Mouse (Mus musculus): Measurements from ENCODE around the gene Ppp1r9b.
"Not testable (repeated sequence)": the region's sequence is repeated elsewhere in the genome, so short reads cannot be mapped to it uniquely, and the experiment has no call there.

Ppp1r9b gene

DNA sequence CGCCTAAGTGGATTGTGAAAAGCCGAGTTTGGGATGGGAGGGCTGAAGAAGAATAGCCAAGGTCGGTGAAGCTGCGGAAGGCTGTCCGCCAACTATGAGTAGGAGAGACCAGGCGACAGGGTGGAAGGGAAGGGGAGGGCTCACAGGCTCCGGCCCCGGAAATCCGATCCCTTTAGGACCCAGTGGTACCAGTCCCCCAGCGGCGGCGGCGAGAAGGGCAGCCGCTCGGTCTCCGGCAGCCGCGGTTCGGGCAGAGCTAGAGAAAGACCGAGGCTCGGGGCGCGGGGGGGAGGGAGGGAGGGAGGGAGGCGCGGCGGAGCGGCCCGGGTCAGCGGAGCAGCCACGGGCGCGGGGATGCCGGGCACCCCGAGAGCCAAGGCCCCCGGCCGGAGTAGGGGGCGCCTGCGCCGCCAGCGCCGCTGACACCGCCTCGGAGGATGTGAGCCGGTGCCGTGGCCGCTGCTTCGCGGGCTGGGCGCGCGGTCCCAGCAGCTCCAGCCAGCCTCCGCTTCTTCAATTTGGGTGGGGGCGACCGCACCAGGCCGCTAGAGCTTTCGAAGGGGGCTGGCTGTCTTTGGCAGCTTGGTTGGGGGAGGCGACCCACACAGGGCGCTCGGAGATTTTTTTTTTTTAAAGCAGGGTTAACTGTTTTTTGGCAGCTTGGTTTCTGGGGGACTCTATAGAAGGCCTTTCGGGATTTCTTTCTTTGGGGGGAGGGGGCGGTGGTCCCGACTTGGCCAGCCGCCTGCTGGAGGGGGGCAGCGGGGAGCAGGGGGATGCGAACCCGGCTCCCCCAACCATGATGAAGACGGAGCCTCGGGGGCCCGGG is at the start of gene Ppp1r9b:
TSS of gene Ppp1r9b (plus strand) at position 287 of the 829 bp plus-strand sequence.
- peak; percentile 82 for DNase-seq (ENCODE audit: low spot score)

DNA sequence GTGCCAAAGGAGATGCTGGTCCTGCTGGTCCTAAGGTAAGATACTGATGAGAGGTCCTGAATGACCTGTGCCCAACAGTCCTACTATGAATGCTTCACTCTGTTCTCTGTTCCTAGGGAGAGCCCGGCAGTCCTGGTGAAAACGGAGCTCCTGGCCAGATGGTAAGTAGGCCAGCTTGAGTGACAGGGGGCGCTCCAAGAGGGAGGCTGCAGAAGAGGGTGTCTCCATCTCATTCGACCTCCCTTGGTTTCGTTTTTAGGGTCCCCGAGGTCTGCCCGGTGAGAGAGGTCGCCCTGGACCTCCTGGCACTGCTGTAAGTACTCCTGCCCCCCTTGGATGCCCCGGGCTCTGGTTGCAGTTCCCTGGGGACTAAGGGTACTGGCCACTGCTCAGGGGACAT is 49.7 kb upstream of the Ppp1r9b start:
- no peak for DNase-seq (ENCODE audit: low spot score)

DNA sequence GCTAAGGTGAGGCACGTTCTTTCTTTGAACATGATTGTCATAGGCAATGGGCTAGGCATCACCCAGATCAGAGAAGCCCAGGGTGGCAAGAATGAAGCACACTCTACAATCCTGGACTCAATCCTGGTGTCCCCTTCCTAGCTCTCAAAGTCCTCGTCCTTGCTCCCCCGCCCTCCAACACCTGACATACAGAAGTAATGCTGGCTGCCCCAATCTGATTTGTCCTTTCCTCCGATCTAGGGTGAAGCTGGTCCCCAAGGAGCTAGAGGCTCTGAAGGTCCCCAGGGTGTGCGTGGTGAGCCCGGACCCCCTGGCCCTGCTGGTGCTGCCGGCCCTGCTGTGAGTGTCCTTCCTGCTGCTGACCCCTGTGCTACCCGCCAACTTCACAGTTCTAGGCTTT is 49.1 kb upstream of the Ppp1r9b start:
- DNase-seq (ENCODE audit: low spot score), result no peak

GRCm38 (mm10) chr11:94942282-94943023 is 48.4 kb upstream of the Ppp1r9b start:
- DNase-seq (ENCODE audit: low spot score), result no peak

GRCm38 (mm10) chr11:94943054-94943453 is 47.8 kb upstream of the Ppp1r9b start:
- no peak for DNase-seq (ENCODE audit: low spot score)

- no peak for DNase-seq (ENCODE audit: low spot score)
Observed at GRCm38 (mm10) chr11:94944295-94944694, 46.5 kb upstream of the Ppp1r9b start.

- DNase-seq (ENCODE audit: low spot score), result no peak
Observed at GRCm38 (mm10) chr11:94945236-94945635, 45.6 kb upstream of the Ppp1r9b start.

- no peak for DNase-seq (ENCODE audit: low spot score)
Observed at GRCm38 (mm10) chr11:94952169-94952568, 38.7 kb upstream of the Ppp1r9b start.

DNA sequence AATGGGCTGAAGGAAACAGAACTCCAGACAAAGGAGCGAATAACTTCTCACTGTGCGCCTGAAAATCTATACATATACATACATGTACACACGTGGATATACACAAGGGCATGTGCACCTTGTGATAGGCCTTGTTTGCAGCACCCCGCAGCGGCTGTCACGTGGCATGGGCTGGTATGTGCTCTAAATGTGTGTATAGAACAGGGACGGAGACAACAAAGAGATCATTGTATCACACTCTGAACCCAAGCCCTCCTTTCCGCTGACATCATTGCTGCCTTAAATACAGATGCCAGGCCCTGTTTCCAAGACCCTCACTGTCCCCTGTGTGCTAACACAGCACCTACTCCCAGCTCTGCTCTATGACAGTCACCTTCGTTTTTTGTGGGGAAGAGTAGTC is 35.7 kb upstream of the Ppp1r9b start:
- DNase-seq (ENCODE audit: low spot score), result no peak

DNA sequence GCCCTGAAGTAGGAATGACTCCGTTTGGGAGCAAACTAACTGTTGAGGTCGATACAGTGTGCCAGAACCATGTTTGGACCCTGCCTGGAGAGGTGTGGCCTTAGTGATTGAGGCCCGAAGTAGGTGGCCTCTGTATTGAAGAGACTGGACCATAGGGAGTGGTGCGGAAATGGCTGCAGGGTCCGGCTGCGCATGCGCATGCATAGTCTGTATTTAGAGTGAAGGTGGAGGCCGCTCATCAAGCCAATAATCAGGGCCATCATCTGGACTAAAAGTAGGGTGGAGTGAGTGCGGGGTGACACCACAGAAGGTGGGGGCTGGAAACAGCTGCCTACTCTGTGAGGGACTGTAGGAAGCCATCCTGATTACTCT is 33.2 kb upstream of the Ppp1r9b start:
- no peak for DNase-seq (ENCODE audit: low spot score)

DNA sequence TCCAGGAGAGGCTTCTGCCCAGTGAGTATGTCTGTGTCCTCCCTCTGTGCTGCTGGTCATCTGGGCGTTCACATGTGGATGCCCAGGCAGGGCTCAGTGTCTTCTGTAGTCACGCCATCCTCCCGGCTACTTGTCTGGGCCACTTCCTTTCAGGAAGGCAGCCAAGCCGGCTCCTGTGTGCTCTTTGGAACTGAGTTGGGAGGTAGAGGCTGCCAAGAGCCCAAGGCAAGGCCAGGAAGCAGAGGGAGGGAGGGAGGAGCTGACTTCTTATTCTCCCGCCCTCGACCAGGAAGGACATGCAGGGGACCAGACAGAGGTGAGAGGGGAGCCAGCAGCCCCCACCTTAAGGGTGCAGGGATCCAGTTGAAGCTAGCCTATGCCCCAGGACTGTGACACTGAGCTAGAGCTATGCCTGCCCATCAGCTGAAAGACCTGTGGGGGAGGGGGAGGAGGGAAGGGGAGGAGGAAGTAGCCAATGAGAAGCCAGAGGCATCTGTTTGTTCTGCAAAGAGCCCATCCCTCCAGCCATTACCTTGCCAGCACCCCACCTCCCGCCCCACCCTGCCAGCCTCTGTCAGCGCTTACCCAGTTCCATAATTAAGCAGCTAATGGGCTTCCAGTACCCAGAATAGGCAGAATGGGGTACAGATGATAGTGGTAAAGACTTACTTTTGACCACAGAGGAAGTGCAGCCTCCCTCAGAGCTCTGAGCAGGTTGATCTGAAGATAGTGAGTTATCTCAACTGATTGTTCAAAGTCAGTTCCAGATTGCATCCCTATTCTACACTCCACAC is 32.6 kb upstream of the Ppp1r9b start:
- no peak for DNase-seq (ENCODE audit: low spot score)

DNA sequence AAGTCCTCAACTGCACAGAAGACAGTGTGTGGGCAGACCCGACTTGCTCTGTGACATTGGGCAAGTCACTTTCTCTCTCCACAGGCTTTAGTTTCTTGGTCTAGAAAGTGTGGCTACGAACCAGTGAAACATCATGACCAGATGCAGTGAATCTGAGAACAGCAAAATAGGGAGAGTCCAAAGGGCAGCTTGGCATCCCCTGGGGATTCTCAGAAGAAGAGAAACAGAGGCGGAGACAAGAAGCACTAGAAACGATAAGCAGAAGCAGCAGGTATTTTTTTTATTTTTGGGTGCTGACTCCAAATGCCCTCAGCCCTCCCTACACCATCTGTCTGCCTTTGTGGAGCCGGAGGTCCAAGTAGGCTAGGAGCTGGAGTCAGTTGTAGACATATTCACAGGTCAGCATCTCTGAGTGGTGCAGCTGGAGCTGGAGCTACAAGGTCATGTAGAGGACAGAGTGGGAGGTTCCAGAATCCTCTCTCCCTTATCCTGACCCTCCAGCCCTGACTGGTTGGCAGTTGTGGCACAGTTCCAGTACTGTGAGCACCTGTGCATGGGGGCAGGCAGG is 28.2 kb upstream of the Ppp1r9b start:
- no peak for DNase-seq (ENCODE audit: low spot score)

DNA sequence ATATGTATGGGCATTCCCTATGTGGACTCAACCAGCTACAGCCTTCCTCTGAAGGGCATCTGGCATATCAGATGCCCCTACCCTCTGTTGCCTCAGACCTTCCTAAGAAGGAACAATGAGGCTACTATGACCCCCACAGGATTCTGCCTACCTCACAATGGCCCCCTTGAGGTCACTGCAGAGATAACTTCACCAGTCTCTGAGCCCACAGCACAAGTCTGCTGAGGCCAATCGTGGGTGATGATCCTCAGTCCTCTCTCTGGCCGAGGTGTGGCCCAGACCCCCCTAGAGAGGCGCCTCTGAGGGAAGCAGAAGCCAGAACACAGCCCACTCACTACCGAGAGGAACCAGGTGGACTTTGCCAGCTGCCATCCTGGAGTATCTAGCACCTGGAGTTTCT is 23.4 kb upstream of the Ppp1r9b start, which contains the start of gene Hils1:
TSS of gene Hils1 (plus strand) at position 175 of the 400 bp plus-strand sequence.
- DNase-seq (ENCODE audit: low spot score), result no peak

GRCm38 (mm10) chr11:94968187-94968586 is 22.6 kb upstream of the Ppp1r9b start:
- DNase-seq (ENCODE audit: low spot score), result no peak

- not testable (repeated sequence) for DNase-seq (ENCODE audit: low spot score)
Observed at GRCm38 (mm10) chr11:94969709-94970108, 21.1 kb upstream of the Ppp1r9b start.

DNA sequence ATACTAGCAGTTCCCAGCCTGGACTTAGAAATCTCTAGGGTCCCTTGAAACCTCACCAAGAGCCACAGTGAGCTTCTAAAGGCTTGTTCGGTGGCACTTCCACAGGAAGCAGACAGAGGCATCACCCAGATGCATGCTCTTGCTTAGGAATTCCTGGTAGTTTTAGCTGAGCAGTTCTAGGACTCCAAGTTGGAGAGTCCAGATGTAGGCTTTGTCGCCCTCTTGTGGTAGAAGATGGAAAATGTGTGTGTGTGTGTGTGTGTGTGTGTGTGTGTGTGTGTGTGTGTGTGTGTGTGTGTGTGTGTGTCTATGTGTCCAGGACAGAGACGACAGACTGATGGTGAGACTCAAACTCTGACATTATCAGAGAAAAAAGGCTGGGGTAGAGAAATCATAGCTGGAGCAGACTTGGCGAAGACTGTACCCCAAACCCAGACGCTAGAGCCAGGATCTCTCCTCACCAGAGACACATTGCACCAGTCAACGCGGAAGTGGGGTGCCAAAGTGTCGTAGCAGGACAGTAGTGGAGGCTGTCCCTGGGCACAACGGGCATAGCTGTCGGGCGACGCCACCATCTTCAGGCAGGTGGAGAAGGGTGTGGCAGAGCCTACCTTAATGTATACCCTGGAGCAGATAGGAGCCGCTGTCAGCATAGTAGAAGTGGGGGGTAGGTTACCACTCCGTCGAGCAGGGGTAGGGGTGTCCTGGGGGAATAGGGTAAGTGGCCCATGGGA is 20.5 kb upstream of the Ppp1r9b start:
- no peak for DNase-seq (ENCODE audit: low spot score)

GRCm38 (mm10) chr11:94971895-94972615 is 18.8 kb upstream of the Ppp1r9b start:
- no peak for DNase-seq (ENCODE audit: low spot score)

- no peak for DNase-seq (ENCODE audit: low spot score)
Observed at GRCm38 (mm10) chr11:94972887-94973286, 17.9 kb upstream of the Ppp1r9b start.

DNA sequence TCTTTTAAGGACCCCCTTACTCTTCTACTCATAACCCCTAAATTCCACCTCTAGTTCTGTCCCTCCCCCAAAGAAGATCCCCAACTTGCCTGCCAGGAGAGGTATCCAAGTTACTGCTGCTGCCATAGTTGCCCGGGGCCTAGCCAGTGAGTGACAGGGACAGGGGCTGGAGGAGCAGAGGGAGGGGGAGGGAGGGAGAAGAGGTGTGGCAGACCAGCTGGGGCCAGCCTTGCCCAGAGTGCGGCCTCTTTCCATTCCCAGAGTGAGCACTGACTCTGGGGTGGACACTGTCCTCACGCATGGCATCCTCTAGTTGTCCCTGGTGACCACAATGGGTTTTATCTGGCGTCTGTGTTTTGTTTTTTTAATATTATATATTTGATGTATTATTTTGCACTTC is 17.5 kb upstream of the Ppp1r9b start:
- DNase-seq (ENCODE audit: low spot score), result no peak

- DNase-seq (ENCODE audit: low spot score), result no peak
Observed at GRCm38 (mm10) chr11:94974951-94975350, 15.9 kb upstream of the Ppp1r9b start.

DNA sequence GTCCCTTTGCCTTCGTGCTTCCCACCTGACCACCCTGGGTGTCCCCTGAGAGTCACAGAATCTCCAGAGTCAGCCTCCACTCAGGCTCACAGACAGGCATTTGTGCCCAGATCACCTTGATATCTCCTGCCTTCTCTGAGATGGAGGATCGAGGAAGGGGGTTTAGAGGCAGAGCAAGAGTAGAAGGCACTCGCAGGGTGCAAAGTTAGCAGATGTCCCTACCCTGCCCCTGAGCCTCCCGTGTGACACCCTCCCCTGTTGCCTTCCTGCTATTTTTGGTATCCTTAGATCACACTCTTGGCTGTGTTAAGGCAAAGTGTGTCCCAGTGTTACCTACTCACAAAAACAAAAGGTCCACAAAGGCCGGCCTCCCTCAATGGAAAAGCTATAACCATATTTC is 14.6 kb upstream of the Ppp1r9b start, which contains the start of gene Sgca:
TSS of gene Sgca (minus strand) at position 129 of the 400 bp plus-strand sequence.
- DNase-seq (ENCODE audit: low spot score), result no peak

Measured in left cerebral cortex, adult 11 months (tissue).